Mouse (Mus musculus) forebrain, embryonic 10.5 days (tissue): ENCODE results near the gene Snap23. TPM values are rescaled to one million over a fixed set of nuclear protein-coding genes. Genes with fewer than 3 reads are reported as not detected.
A peak's percentile ranks its signal among the peaks of the same experiment; 100 is the strongest.

Experiments used
- DNase-seq: peaks from one replicate; pipeline ENCODE4 v3.0.0-alpha.2; 2017; ENCODE audit warnings: low spot score; ENCODE audit errors: extremely low spot score
- H3K27ac ChIP-seq: fragments of 300-500 bp; sonication (generic); 2 replicates; pipeline ENCODE4 v1.5.1; 2016; ENCODE audit warnings: mild to moderate bottlenecking
- H3K27me3 ChIP-seq: fragments of 300-500 bp; sonication (generic); 2 replicates; pipeline ENCODE4 v1.6.1; 2016; ENCODE audit warnings: mild to moderate bottlenecking; ENCODE audit not compliant: poor library complexity, severe bottlenecking
- H3K36me3 ChIP-seq: fragments of 300-500 bp; sonication (generic); replicated peaks from 2 replicates; pipeline ENCODE4 v1.6.1; 2016; ENCODE audit warnings: mild to moderate bottlenecking, moderate library complexity
- H3K4me1 ChIP-seq: fragments of 300-500 bp; sonication (generic); 2 replicates; pipeline ENCODE4 v1.6.1; 2016
- H3K4me3 ChIP-seq: fragments of 300-500 bp; sonication (generic); 2 replicates; pipeline ENCODE4 v1.5.1; 2016; ENCODE audit warnings: mild to moderate bottlenecking, moderate library complexity
- H3K9me3 ChIP-seq: fragments of 300-500 bp; sonication (generic); 2 replicates; pipeline ENCODE4 v1.6.1; 2016; ENCODE audit warnings: mild to moderate bottlenecking, moderate library complexity
- WGBS: fragments of 180-500 bp; shearing (Covaris S2); methylation state at CpG from one replicate; pipeline ENCODE4 v1.1.7; 2016; 5-methylcytosine and 5-hydroxymethylcytosine counted together
- polyA plus RNA-seq: library from polyadenylated mRNA; unstranded; fragments of >200 nt; fragmentation: Nextera tagmentation; extraction: Ambion mirVana; gene quantifications from 2 replicates; pipeline ENCODE4 v1.2.1, GENCODE M21; 2016

Snap23 gene
- polyA plus RNA-seq, 1 experiment from 2014 or later: 50.5 TPM

GRCm38 (mm10) chr2:120599506-120599905 is 32.0 kb downstream of the Snap23 start:
- H3K9me3 ChIP-seq: no peaks in the 10 kb centered on the region
- no peak overlapping the region for H3K4me3 ChIP-seq
- H3K4me1 ChIP-seq: no peaks in the 10 kb centered on the region
- H3K36me3 ChIP-seq: peaks cover 88% of the 10 kb centered on the region
- H3K27ac ChIP-seq: no peak overlapping the region
- WGBS: 93% methylated on average over 4 of the region's 4 CpGs
- no peaks in the 10 kb centered on the region for H3K27me3 ChIP-seq
- no peak for DNase-seq

DNA sequence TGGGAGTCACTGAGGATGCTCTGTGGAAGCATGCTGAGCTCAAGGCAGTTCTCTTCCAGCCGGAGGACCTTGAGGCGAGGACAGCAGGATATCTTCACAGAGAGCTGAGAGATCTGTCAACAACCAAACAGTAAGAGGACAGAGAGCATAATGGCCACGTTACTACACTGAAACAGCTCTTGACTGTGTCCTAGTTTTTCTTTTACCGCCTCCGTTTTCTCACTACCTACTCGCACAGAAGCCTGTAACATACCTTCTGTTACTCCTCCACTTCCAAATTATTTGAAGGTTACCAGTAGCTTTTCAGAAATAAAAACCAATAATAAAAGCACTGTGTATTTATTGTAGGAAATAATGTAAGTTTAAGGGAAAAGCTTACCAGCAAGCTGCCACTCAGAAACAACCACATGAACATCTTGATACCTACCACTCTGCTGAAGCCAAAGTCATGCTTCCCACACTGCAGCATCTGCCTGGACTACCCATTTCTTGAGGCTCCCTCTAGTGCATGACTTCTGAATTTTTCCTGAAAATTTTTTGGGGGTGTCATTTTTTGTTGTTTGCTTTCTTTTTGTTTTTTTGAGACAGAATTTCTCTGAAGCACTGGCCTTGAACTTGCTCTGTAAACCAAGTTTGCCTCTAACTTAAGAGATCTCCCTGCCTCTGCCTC is 38.7 kb downstream of the Snap23 start:
- Histone ChIP-seq H3K4me1 (peaks cover 27% of the 10 kb centered on the region), H3K27ac (no peak overlapping the region), H3K36me3 (peaks cover 38% of the 10 kb centered on the region), H3K27me3 (no peaks in the 10 kb centered on the region), H3K9me3 (no peaks in the 10 kb centered on the region), H3K4me3 (no peak overlapping the region)
- 86% methylated on average over 6 of the region's 6 CpGs for WGBS
- DNase-seq: no peak

- H3K36me3 ChIP-seq: peaks cover 30% of the 10 kb centered on the region
- peak within 1 kb of the TSS; percentile 96 for H3K4me3 ChIP-seq
- H3K27me3 ChIP-seq: no peaks in the 10 kb centered on the region
- H3K9me3 ChIP-seq: no peaks in the 10 kb centered on the region
- H3K4me1 ChIP-seq: peaks cover 27% of the 10 kb centered on the region
- peak within 1 kb of the TSS; percentile 95 for H3K27ac ChIP-seq
- WGBS: under 1% methylated on average over 52 of the region's 52 CpGs
- peak; percentile 91 for DNase-seq
Observed at GRCm38 (mm10) chr2:120608830-120609723, 41.6 kb downstream of the Snap23 start, which contains the start of the genes Haus2 and Lrrc57. TSS of gene Haus2 (plus strand) at chr2:120609383. TSS of gene Lrrc57 (minus strand) at chr2:120609520.

DNA sequence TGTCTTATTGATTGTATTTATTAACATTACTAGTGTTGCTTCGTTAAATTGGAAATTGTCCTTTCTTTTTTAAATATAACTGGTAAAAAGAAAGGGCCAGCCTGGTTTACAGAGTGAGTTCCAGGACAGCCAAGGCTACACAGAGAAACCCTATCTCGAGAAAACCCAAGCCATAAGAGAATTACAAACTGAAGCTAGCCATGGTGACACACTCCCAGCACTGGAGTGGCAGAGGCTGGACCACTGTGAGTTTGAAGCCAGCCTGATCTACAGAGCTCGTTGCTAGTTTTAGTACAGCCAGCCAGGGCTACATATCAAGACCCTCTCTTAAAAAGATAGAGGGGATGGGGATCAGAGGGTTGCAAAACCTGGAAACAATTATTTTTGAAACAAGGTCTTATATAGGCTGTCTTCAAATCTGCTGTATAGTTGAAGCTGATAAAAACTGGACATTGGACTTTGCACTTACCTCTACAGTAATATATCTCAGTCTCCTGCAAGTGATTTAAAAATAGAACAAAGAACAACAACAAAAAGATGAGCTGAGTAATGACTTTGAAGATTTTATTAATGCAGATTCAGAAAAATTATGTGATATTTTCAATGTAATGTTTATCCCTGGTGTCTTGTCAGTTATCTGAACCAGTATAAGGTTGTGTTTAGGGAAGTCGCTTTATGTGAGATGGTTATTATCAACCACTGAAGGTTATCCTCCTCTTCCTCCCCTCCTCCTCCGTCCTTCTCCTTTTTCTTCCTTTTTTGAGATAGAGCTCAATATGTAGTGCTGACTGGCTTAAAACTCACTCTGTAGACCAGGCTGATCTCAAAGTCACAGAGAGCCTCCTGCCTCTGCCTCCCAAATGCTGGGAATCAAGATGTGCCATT is 49.0 kb downstream of the Snap23 start:
- WGBS: 92% methylated on average over 5 of the region's 5 CpGs
- H3K36me3 ChIP-seq: peaks cover 82% of the 10 kb centered on the region
- H3K4me3 ChIP-seq: no peak overlapping the region
- H3K9me3 ChIP-seq: no peaks in the 10 kb centered on the region
- no peak overlapping the region for H3K27ac ChIP-seq
- no peaks in the 10 kb centered on the region for H3K4me1 ChIP-seq
- DNase-seq: no peak
- no peaks in the 10 kb centered on the region for H3K27me3 ChIP-seq

DNA sequence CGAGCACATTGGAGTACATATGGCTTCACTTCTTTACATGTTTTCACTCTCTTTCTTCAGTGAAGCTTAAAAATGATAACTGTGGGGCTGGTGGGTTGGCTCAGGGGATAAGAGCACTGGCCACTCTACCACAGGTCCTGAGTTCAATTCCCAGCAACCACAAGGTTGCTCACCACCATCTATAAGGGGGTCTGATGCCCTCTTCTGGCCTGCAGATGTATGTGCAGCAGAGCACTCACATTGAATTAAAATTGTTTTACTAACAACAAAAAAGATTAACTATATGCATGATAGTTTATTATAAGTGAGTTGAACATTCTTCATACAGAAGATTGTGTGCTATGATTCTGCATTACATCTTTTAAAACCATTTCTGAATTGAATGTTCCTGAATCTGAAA is 52.1 kb downstream of the Snap23 start:
- Histone ChIP-seq H3K27me3 (no peaks in the 10 kb centered on the region), H3K4me1 (no peaks in the 10 kb centered on the region), H3K9me3 (no peaks in the 10 kb centered on the region), H3K27ac (no peak overlapping the region), H3K36me3 (peaks cover 63% of the 10 kb centered on the region), H3K4me3 (no peak overlapping the region)
- 97% methylated on average over 1 of the region's 1 CpGs for WGBS
- no peak for DNase-seq

- Histone ChIP-seq H3K27ac (no peak overlapping the region), H3K27me3 (no peaks in the 10 kb centered on the region), H3K4me3 (no peak overlapping the region), H3K9me3 (no peaks in the 10 kb centered on the region), H3K36me3 (peaks cover 29% of the 10 kb centered on the region), H3K4me1 (no peaks in the 10 kb centered on the region)
- DNase-seq: no peak
Observed at GRCm38 (mm10) chr2:120622920-120623319, 55.4 kb downstream of the Snap23 start.

GRCm38 (mm10) chr2:120628076-120628865 is 60.8 kb downstream of the Snap23 start:
- no peaks in the 10 kb centered on the region for H3K36me3 ChIP-seq
- no peaks in the 10 kb centered on the region for H3K27me3 ChIP-seq
- peak overlapping the region; percentile 76 for H3K27ac ChIP-seq
- WGBS: 31% methylated on average over 10 of the region's 10 CpGs
- no peaks in the 10 kb centered on the region for H3K9me3 ChIP-seq
- peaks cover 8% of the 10 kb centered on the region for H3K4me1 ChIP-seq
- H3K4me3 ChIP-seq: peak overlapping the region; percentile 60
- no peak for DNase-seq

GRCm38 (mm10) chr2:120628886-120629735 is 61.6 kb downstream of the Snap23 start, which contains the start of gene Stard9:
TSS of gene Stard9 (plus strand) at chr2:120629121.
- H3K27ac ChIP-seq: peak within 1 kb of the TSS; percentile 80
- H3K4me1 ChIP-seq: peaks cover 8% of the 10 kb centered on the region
- H3K36me3 ChIP-seq: 0 out of 2 replicates have a peak, but pooled peaks cover 3% of the 10 kb centered on the region
- no peaks in the 10 kb centered on the region for H3K27me3 ChIP-seq
- WGBS: 2% methylated on average over 36 of the region's 36 CpGs
- no peaks in the 10 kb centered on the region for H3K9me3 ChIP-seq
- peak within 1 kb of the TSS; percentile 60 for H3K4me3 ChIP-seq
- DNase-seq: peak; percentile 98

DNA sequence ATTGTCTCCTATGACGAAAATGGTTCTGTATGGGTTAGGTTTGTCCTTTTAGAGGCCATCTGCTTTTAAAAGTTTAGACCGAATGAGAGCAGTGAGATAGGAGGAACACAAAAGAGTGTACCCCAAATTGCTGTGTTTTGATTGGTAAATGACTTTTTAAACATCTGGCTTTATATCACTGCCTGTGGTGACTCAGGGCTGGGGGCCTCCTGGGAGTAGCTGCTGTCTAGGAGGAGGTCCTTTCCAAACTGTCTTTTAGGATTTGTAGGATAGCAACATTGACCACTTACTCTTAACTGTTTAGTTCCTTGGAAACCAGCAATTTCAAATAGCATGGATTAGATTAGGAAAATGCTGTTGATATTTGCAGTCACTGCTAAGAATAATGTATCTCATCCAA is 62.8 kb downstream of the Snap23 start:
- Histone ChIP-seq H3K36me3 (peaks cover 9% of the 10 kb centered on the region; the same call in 1 of the 2 replicates), H3K9me3 (no peaks in the 10 kb centered on the region), H3K4me3 (no peak overlapping the region), H3K27me3 (no peaks in the 10 kb centered on the region), H3K4me1 (peaks cover 8% of the 10 kb centered on the region), H3K27ac (no peak overlapping the region)
- no peak for DNase-seq
- WGBS: 88% methylated on average over 2 of the region's 2 CpGs

DNA sequence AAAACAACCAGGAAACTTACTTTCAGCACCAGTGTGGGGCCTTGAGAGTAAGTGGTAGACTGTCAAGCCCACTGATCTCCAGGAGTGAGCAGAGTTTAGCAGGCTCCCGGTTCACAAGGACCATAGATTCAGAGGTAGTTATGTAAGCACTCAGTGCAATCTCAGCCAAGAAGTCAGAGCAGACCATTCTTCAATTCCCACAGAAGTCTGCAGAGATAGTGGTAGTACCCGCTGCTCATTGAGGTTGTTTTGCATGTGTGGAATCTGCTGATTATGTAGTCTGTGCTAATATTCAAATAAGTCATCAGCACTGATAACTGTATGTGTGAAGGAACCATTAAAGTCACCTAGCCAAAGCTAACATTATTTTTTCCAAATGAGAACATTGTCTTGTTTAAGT is 63.2 kb downstream of the Snap23 start:
- Histone ChIP-seq H3K9me3 (no peaks in the 10 kb centered on the region), H3K27ac (no peak overlapping the region), H3K4me1 (peaks cover 8% of the 10 kb centered on the region), H3K27me3 (no peaks in the 10 kb centered on the region), H3K36me3 (peaks cover 9% of the 10 kb centered on the region; the same call in 1 of the 2 replicates), H3K4me3 (no peak overlapping the region)
- WGBS: 82% methylated on average over 2 of the region's 2 CpGs
- no peak for DNase-seq

DNA sequence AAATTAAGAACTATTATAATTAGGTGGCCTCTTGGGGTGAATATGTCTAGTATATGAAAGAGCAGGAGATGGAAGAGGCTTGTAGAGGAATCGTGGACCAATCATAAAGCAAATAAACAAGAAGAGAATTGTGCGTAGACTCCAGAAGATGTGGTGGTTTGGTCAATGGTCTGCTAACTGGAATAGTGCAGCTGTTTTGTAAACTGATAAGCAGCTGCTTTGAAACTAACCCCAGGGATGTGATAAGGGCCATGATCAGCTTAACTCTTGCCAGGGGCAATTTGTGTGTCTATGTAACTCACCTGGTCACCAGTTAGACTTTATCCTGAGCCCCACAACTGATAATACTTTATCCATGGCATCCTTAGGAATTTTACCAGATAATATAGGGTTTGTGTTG is 64.0 kb downstream of the Snap23 start:
- DNase-seq: no peak
- peaks cover 8% of the 10 kb centered on the region for H3K4me1 ChIP-seq
- no peak overlapping the region for H3K27ac ChIP-seq
- no peaks in the 10 kb centered on the region for H3K27me3 ChIP-seq
- no peaks in the 10 kb centered on the region for H3K9me3 ChIP-seq
- WGBS: 92% methylated on average over 2 of the region's 2 CpGs
- H3K36me3 ChIP-seq: peaks cover 9% of the 10 kb centered on the region; the same call in 1 of the 2 replicates
- H3K4me3 ChIP-seq: no peak overlapping the region
